Mouse (Mus musculus) midbrain, embryonic 13.5 days (tissue): ENCODE measurements around the gene Dmgdh. TPM values are rescaled to one million over a fixed set of nuclear protein-coding genes. Genes with fewer than 3 reads are reported as not detected.

Experiments
- ATAC-seq: fragments of 200-750 bp; cut with Nextera tagmentation; 2 replicates; pipeline ENCODE4 v1.8.0; 2017; ENCODE audit warnings: mild to moderate bottlenecking, moderate TSS enrichment, moderate library complexity
- H3K27ac ChIP-seq: fragments of 300-500 bp; sonication (generic); 2 replicates; pipeline ENCODE4 v1.5.1; 2015; ENCODE audit warnings: inconsistent platforms, mild to moderate bottlenecking, moderate library complexity
- H3K27me3 ChIP-seq: fragments of 300-500 bp; sonication (generic); 2 replicates; pipeline ENCODE4 v1.6.1; 2015; ENCODE audit warnings: mild to moderate bottlenecking, inconsistent platforms
- H3K36me3 ChIP-seq: fragments of 300-500 bp; sonication (generic); 2 replicates; pipeline ENCODE4 v1.6.1; 2015; ENCODE audit warnings: mild to moderate bottlenecking, inconsistent platforms
- H3K4me1 ChIP-seq: fragments of 300-500 bp; sonication (generic); replicated peaks from 2 replicates; pipeline ENCODE4 v1.6.1; 2015; ENCODE audit warnings: inconsistent platforms
- H3K4me2 ChIP-seq: fragments of 300-500 bp; sonication (generic); replicated peaks from 2 replicates; pipeline ENCODE4 v1.6.1; 2015; ENCODE audit warnings: moderate library complexity, mild to moderate bottlenecking, inconsistent platforms
- H3K4me3 ChIP-seq: fragments of 300-500 bp; sonication (generic); replicated peaks from 2 replicates; pipeline ENCODE4 v1.5.1; 2015; ENCODE audit warnings: mild to moderate bottlenecking, inconsistent platforms
- H3K9ac ChIP-seq: fragments of 300-500 bp; sonication (generic); replicated peaks from 2 replicates; pipeline ENCODE4 v1.6.1; 2015; ENCODE audit warnings: mild to moderate bottlenecking, inconsistent platforms
- H3K9me3 ChIP-seq: fragments of 300-500 bp; sonication (generic); 2 replicates; pipeline ENCODE4 v1.6.1; 2016; ENCODE audit warnings: mild to moderate bottlenecking, inconsistent platforms
- WGBS: fragments of 180-500 bp; shearing (Covaris S2); methylation state at CpG from one replicate; pipeline ENCODE4 v1.1.7; 2015; 5-methylcytosine and 5-hydroxymethylcytosine counted together
- polyA plus RNA-seq: library from polyadenylated mRNA; unstranded; fragments of >200 nt; fragmentation: Nextera tagmentation; extraction: Ambion mirVana; gene quantifications from 2 replicates; pipeline ENCODE4 v1.2.1, GENCODE M21; 2015

Gene Dmgdh
- polyA plus RNA-seq, 1 experiment from 2014 or later = 0.11 TPM

DNA sequence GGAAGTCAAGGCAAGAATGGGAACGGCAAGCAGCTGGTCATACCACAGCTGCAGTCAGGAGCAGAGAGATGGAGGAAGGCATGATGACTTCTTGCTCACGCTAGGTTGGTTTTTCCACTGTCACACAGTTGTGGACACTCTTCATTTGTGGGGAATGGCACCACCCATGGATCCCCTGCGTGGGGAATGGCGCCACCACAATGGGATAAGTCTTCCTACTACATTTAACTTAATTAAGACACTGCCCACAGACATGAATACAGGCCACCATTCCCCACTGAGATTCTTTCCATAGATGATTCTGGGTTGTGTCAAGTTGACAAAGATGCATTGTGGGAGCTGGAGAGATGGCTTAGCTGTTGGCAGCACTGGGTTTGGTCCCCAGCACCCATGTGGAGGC is 38.1 kb downstream of the Dmgdh start:
- Histone ChIP-seq H3K27me3 (no peaks in the 10 kb centered on the region), H3K4me1 (no peaks in the 10 kb centered on the region), H3K4me3 (no peak overlapping the region), H3K36me3 (no peaks in the 10 kb centered on the region), H3K27ac (no peak overlapping the region), H3K9me3 (no peaks in the 10 kb centered on the region), H3K4me2 (no peak overlapping the region), H3K9ac (no peak overlapping the region)
- WGBS = 95% methylated on average over 4 of the region's 4 CpGs
- no peak for ATAC-seq

DNA sequence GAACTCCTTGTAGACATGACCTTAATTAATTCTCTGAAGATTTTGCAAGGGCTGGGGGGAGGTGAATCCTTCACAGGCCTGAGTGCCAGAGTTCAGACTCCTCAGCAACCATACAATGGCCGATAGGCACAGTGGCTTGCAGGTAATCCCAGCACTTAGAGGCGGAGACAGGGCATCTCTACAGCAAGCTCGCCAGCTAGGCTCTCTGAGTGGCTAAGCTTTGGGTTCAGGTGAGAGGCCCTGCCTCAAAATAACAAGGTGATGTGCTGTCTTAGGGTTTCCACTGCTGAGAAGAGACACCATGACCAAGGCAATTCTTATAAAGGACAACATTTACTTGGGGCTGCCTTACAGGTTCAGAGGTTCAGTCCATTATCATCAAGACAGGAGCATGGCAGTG is 39.6 kb downstream of the Dmgdh start:
- WGBS = 93% methylated on average over 3 of the region's 3 CpGs

DNA sequence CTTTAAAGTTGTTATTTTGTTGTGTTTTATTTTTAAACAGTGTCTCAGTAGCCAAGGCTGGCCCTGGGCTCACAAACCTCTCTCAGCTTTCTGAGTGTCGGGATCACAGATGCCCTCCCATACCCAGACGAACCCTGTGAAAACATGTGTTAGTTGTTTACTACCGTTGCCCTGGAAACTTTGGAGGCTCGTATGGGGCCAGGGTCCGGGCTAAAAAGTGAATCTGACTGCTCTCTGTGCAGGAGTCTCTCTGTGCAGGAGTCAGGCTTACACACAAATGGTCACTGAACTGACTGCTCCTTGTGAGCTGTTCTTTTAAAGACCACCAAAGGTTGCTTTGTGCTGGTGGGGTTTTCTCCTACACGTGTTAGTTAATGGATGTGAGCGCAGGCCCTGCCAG is 42.9 kb downstream of the Dmgdh start:
- Histone ChIP-seq H3K27ac (no peak overlapping the region), H3K9me3 (no peaks in the 10 kb centered on the region), H3K27me3 (no peaks in the 10 kb centered on the region), H3K4me1 (no peaks in the 10 kb centered on the region), H3K4me2 (no peak overlapping the region), H3K4me3 (no peak overlapping the region), H3K36me3 (no peaks in the 10 kb centered on the region), H3K9ac (no peak overlapping the region)
- ATAC-seq = no peak
- WGBS = 48% methylated on average over 7 of the region's 7 CpGs

More for the DNA sequence above, 39.6 kb downstream of the Dmgdh start:
- H3K27me3 ChIP-seq = no peaks in the 10 kb centered on the region
- no peak overlapping the region for H3K9ac ChIP-seq
- no peak overlapping the region for H3K4me3 ChIP-seq
- no peaks in the 10 kb centered on the region for H3K4me1 ChIP-seq
- H3K9me3 ChIP-seq = no peaks in the 10 kb centered on the region
- no peak overlapping the region for H3K27ac ChIP-seq
- ATAC-seq = no peak
- no peak overlapping the region for H3K4me2 ChIP-seq
- H3K36me3 ChIP-seq = no peaks in the 10 kb centered on the region

DNA sequence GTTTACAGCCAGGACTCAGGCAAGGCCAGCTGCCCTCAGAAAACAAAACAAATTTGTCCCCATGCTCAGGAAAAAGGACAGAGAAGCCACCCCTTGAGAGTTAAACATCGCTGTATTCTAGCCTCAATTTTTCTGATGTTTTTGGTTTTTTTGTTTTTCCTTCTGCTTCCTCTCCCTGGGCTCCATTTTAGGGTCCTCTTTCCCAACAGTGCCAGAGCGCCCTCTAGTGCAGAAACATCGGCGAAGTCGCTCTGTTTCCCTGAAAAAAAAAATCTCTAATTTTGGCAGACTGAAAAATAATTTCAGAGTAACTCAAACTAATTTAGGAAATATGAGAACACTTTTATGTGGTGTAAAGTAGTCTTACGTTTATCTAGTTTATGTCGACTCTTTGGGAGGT is 44.7 kb downstream of the Dmgdh start:
- Histone ChIP-seq H3K27me3 (no peaks in the 10 kb centered on the region), H3K27ac (no peak overlapping the region), H3K4me1 (no peaks in the 10 kb centered on the region), H3K4me2 (no peak overlapping the region), H3K4me3 (no peak overlapping the region), H3K9me3 (no peaks in the 10 kb centered on the region), H3K36me3 (no peaks in the 10 kb centered on the region), H3K9ac (no peak overlapping the region)
- 3% methylated on average over 7 of the region's 7 CpGs for WGBS
- ATAC-seq = no peak

DNA sequence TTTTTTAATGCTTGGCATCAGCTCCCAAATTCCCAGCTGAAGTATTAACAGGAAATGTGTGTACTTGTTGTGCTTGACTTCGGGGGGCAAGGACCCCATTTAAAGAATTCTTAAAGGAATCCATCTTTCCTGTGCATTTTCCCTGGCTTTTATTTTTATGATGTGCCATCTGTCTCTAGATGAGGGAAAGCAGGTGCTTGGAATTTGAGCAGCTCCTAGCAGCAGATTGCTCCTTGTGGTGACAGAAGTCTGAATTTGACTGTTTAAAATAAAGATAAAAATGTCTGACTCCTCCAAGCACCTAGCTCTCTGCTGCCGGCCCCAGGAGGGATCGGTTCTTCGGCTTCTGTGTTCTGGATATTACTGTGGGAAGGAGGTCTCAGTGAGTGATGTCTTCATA is 47.7 kb downstream of the Dmgdh start:
- H3K27me3 ChIP-seq = no peaks in the 10 kb centered on the region
- no peak overlapping the region for H3K4me3 ChIP-seq
- H3K9ac ChIP-seq = no peak overlapping the region
- ATAC-seq = no peak
- WGBS = 83% methylated on average over 4 of the region's 4 CpGs
- H3K9me3 ChIP-seq = no peaks in the 10 kb centered on the region
- no peak overlapping the region for H3K27ac ChIP-seq
- no peak overlapping the region for H3K4me2 ChIP-seq
- no peaks in the 10 kb centered on the region for H3K4me1 ChIP-seq
- H3K36me3 ChIP-seq = no peaks in the 10 kb centered on the region

DNA sequence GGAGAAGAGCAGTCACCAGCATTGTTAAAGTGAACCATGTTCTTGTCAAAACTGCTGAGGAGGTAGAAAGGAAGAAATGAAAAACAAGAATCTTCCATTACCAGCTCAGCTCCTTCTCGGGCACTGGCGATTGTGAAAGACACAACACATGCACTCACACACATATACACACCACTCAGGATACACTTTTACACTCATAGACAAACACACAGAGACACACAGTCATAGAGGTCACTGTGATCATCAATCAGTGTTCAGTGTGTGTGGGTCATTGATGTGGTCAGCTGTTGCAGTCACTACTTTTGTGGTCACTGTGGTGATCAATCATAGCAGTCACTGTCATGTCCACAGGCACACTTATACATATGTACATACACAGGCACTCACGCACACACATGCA is 49.2 kb downstream of the Dmgdh start:
- Histone ChIP-seq H3K4me1 (no peaks in the 10 kb centered on the region), H3K27me3 (no peaks in the 10 kb centered on the region), H3K9me3 (no peaks in the 10 kb centered on the region), H3K4me3 (no peak overlapping the region), H3K27ac (no peak overlapping the region), H3K9ac (no peak overlapping the region), H3K36me3 (no peaks in the 10 kb centered on the region), H3K4me2 (no peak overlapping the region)
- ATAC-seq = 0 out of 2 replicates have a peak, but pooled peaks have one; percentile 37
- 85% methylated on average over 3 of the region's 3 CpGs for WGBS

DNA sequence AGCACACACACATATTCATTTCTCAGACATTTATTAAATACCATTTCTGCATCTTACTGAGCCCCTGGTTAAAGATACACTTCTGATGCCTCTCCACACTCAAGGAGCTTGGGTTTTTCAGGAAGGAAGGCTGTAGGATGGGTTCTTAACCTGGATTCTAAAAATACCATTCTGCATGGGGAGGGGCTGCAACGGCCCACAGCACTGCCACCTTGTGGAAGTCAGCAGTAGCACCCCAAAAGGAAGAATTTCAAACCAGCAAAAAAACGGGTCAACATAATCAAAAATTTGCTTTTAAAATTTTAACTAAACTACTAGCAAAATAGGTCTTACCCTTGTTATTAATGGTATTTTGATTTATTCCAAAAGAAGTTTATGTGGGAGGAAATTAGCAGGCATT is 50.0 kb downstream of the Dmgdh start:
- no peaks in the 10 kb centered on the region for H3K27me3 ChIP-seq
- no peaks in the 10 kb centered on the region for H3K36me3 ChIP-seq
- H3K4me2 ChIP-seq = no peak overlapping the region
- H3K4me1 ChIP-seq = no peaks in the 10 kb centered on the region
- no peak overlapping the region for H3K27ac ChIP-seq
- H3K4me3 ChIP-seq = no peak overlapping the region
- H3K9ac ChIP-seq = no peak overlapping the region
- no peak for ATAC-seq
- 41% methylated on average over 2 of the region's 2 CpGs for WGBS
- H3K9me3 ChIP-seq = no peaks in the 10 kb centered on the region

DNA sequence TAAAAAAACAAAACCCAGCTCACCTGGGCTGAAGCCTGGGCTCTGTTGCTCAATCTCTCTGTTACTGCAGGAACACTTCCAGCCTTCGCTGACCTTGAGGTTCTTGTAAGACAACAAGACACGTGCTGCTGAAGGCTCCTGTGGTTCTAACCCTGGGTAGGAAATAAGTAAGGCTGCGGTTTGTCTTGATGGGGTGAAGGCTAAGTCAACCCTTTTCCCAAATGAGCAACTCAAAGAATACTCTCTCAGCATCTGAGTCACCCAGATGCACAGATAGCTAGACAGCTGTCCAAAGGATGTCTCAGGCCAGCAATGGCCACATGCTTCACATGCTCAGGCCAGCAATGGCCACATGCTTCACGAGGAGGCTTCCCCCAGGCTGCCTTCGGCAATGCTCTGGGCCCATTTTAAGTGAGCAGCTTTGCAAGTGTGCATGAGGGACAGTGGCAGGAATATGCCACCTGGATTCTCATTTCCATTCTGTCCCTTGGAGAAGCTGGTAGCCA is 61.0 kb downstream of the Dmgdh start:
- no peaks in the 10 kb centered on the region for H3K36me3 ChIP-seq
- H3K4me2 ChIP-seq = no peak overlapping the region
- no peak overlapping the region for H3K9ac ChIP-seq
- no peaks in the 10 kb centered on the region for H3K4me1 ChIP-seq
- no peak for ATAC-seq
- H3K4me3 ChIP-seq = no peak overlapping the region
- no peaks in the 10 kb centered on the region for H3K27me3 ChIP-seq
- no peak overlapping the region for H3K27ac ChIP-seq
- 90% methylated on average over 5 of the region's 5 CpGs for WGBS
- no peaks in the 10 kb centered on the region; the same call in 1 of the 2 replicates for H3K9me3 ChIP-seq

DNA sequence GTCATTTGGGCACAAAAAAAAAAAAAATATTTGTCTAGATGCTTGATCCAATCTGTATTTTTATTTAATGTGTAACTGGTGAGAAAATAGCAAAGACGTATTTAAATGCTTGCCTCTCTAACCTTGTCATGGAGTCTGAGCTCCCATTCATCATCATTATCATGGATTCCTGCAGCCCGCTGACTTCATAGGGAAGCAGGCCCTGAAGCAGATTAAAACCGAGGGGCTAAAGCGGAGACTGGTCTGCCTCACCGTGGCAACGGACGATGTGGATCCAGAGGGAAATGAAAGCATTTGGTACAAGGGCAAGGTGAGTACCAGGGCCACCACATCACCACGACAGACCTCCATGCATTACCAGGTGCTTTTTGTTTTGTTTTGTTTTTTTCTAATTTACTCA is 69.9 kb downstream of the Dmgdh start:
- peak; percentile 65 for ATAC-seq
- H3K27me3 ChIP-seq = no peaks in the 10 kb centered on the region
- H3K9ac ChIP-seq = no peak overlapping the region
- no peak overlapping the region for H3K4me2 ChIP-seq
- H3K27ac ChIP-seq = no peak overlapping the region
- H3K4me1 ChIP-seq = 0 out of 2 replicates have a peak, but pooled peaks cover 6% of the 10 kb centered on the region
- H3K36me3 ChIP-seq = no peaks in the 10 kb centered on the region
- no peaks in the 10 kb centered on the region for H3K9me3 ChIP-seq
- no peak overlapping the region for H3K4me3 ChIP-seq
- 16% methylated on average over 8 of the region's 8 CpGs for WGBS

DNA sequence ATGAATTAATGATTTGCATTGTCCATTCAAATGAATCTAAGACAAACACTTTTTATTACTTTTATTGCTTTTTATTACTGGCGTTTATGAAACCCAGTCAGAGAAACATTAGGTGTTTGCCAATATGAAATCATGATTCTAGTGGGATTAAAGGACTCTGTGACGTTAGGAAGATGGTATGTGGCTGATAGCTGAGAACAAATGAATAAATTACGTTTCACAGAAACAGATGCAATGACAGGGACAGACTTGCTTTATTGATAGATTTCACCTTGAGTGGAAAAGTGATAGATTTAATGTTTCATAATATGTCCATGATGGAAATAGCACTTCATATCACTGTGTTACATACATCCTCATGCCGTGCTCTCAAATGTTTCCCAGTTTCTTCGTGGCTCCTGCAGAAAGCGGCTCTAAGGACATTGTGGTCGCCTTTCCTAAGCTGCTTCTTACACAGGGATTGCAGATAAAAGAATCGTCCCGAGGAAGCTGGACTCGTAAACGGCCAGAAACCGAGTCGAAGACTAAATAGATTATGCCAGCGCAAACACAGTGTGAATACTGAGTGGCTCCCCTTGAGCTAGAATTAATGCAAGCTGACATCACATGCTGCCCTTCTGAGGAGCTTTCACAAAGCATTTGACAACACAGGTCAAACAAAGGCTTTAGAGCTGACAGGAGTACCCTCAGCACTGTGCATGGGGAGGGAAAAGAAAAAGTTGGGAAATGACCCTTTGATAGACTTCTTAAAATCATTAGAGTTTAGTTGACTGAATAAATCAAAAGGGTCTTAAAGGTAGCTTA is 78.6 kb downstream of the Dmgdh start:
- WGBS = 8% methylated on average over 14 of the region's 14 CpGs
- Histone ChIP-seq H3K4me2 (peak overlapping the region; percentile 40), H3K27ac (peak overlapping the region; percentile 88), H3K4me3 (no peak overlapping the region), H3K27me3 (no peaks in the 10 kb centered on the region), H3K4me1 (peaks cover 31% of the 10 kb centered on the region), H3K9ac (peak overlapping the region; percentile 29; the same call in 1 of the 2 replicates), H3K36me3 (no peaks in the 10 kb centered on the region), H3K9me3 (no peaks in the 10 kb centered on the region)
- ATAC-seq = peak; percentile 96

DNA sequence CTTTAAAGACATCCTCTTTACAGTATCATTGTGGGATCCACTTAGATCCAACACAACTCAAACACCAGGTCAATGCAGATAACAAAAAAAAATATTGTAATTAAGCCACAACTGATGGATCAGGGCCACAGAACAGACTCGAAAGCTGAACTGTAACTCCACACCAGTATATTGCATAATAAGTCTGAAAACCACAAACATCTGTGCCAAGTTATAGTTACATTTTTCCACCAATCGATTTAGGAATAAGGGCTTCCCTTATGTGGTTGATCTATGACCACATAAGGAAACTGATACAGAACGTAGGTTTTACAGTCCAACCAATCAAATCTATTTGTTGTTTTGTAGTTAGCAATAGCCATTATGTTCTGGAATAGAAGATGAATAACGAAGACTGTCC is 80.9 kb downstream of the Dmgdh start:
- Histone ChIP-seq H3K4me1 (peaks cover 35% of the 10 kb centered on the region), H3K27me3 (no peaks in the 10 kb centered on the region), H3K27ac (no peak overlapping the region), H3K36me3 (no peaks in the 10 kb centered on the region), H3K9me3 (no peaks in the 10 kb centered on the region), H3K4me3 (no peak overlapping the region), H3K9ac (no peak overlapping the region), H3K4me2 (no peak overlapping the region)
- no peak for ATAC-seq
- 93% methylated on average over 4 of the region's 4 CpGs for WGBS

DNA sequence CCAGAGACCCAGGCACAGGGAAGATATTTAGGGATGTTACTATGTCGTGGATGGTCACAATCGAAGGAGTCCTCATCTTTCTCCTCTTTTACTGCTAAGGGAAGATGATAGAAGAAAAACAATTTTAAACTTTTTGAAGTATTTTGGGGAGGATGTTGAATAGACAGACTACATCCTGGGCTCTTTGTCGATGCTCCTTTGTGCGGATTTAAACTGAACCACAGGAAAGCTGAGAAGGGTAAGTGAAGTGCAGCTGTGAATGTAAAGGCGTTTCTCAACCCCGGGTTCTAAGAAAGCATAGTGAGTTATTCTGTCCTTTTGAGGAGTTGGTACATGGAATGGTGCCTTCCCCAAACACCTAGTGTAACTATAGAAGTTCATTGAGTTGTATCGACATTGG is 82.4 kb downstream of the Dmgdh start:
- no peak overlapping the region for H3K4me2 ChIP-seq
- 91% methylated on average over 7 of the region's 7 CpGs for WGBS
- H3K27me3 ChIP-seq = no peaks in the 10 kb centered on the region
- ATAC-seq = no peak
- no peaks in the 10 kb centered on the region for H3K36me3 ChIP-seq
- H3K9ac ChIP-seq = no peak overlapping the region
- peaks cover 35% of the 10 kb centered on the region for H3K4me1 ChIP-seq
- no peak overlapping the region for H3K4me3 ChIP-seq
- H3K27ac ChIP-seq = no peak overlapping the region
- H3K9me3 ChIP-seq = no peaks in the 10 kb centered on the region

DNA sequence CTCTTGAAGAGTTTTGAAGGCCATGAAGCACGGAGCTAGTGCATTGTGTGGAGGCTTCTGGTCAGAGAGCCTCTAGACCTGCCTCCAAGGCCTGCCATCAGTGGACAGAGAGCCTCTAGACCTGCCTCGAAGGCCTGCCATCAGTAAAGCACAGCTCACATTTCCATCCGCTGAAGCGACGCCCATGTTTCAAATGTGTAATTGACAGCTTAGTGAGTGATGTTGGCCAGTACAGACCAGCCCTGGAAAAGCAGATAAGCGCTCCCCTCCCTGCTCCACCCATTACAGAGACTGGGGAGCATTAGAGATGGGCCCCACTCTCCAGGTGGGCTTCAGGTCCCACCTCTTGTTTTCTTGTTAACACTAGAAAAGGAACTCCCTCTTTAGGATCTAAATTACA is 83.3 kb downstream of the Dmgdh start:
- H3K4me2 ChIP-seq = no peak overlapping the region
- no peak; the same call in 1 of the 2 replicates for ATAC-seq
- H3K4me1 ChIP-seq = peaks cover 31% of the 10 kb centered on the region
- no peak overlapping the region for H3K27ac ChIP-seq
- 89% methylated on average over 6 of the region's 6 CpGs for WGBS
- no peaks in the 10 kb centered on the region for H3K36me3 ChIP-seq
- H3K4me3 ChIP-seq = no peak overlapping the region
- no peaks in the 10 kb centered on the region for H3K27me3 ChIP-seq
- H3K9me3 ChIP-seq = no peaks in the 10 kb centered on the region
- no peak overlapping the region for H3K9ac ChIP-seq
